Mouse (Mus musculus) gastrocnemius, adult 2 months (tissue): ENCODE results near the gene Mrgpre. TPM values are rescaled to one million over a fixed set of nuclear protein-coding genes. Genes with fewer than 3 reads are reported as not detected.

Experiments used
- DNase-seq: peaks from one replicate; pipeline ENCODE4 v3.0.0; 2022
- H3K27ac ChIP-seq: fragments of 200-600 bp; 2 replicates; pipeline ENCODE4 v1.8.1; 2022; ENCODE audit warnings: mild to moderate bottlenecking
- H3K4me3 ChIP-seq: fragments of 200-600 bp; 2 replicates; pipeline ENCODE4 v1.8.1; 2022; ENCODE audit warnings: mild to moderate bottlenecking, moderate library complexity
- CTCF ChIP-seq: fragments of 200-600 bp; IDR thresholded peaks from 2 replicates; pipeline ENCODE4 v1.8.1; 2022; ENCODE audit warnings: antibody characterized with exemption, mild to moderate bottlenecking, moderate library complexity
- intact Hi-C: fragments of 180-260 bp; cut with DNase I; formaldehyde crosslinking; loops from one replicate; pipeline ENCODE4 v1.15.1; 2025
- microRNA-seq: library from miRNA; unstranded; fragments of <30 nt; microRNA quantifications from one replicate; pipeline ENCODE4 v1.2.0, GENCODE M21; 2021
- total RNA-seq, 2 experiments: library from RNA; stranded (reverse); gene quantifications; 2 replicates each; pipeline ENCODE4 v1.2.3; 2021

The Mrgpre gene
- total RNA-seq, 2 experiments from 2014 or later, result 0.43 to 0.84 TPM

DNA sequence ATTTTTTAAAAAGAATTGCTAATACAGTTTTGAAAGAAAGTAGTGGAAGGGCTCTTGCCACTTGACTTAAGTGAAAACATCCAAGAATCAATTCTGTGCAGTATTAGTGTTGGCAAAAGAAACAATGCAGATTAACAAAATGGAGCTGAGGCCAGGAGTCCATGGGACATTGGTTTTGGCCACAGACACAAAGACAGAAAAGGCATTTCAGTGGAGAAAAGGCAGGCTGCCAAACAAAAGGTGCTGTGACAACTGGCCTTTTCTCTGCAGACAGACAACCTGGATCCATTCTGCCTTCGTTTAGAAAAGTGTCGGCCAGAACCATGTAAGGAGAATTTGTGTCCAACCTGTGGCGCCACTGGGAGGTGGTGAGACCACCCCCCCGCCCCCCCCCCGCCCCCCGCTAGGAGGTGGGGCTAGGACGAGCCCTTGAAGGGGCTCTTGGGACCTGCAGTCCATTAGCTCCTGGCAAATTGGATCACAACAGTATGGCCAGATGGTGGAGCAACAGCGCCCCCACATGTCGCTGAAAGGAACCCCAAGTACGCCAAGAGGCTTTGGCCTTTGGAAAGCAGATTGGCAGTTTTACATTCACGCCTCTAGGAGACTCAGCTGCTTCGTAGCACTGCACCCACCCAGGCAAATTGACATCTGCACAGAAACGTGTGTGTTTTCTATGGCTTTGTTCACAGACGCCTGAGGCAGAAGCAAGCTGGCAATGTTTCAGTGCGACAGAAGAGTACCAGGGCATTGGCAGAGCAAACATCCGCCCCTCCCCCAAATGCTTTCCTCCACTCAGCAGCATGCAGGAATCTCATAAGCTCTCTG is 36.0 kb downstream of the Mrgpre start:
- peak; percentile 90 for DNase-seq

DNA sequence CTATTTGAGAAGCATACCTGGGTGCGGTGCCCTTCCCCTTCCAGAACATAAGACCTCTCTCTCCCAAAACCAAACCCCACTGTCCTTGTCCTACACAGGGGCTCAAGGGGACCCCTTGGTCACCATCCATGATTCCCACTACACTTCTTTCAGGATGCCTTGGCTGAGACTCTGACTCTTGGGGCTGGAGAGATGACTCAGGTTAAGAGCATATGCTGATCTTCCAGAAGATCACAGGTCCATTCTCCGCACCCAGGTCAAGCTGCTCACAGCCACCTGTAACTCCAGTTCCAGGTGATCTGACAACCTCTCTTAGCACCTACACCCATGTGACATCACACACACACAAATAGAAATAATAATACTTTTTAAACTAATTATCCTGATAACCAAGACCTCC is 43.6 kb downstream of the Mrgpre start:
- Histone ChIP-seq H3K27ac (peak overlapping the region; percentile 95), H3K4me3 (peak overlapping the region; percentile 90)
- TF ChIP-seq CTCF, result no peak
- intact Hi-C loops, result no loop called here
- no peak for DNase-seq

More for the DNA sequence above, 36.0 kb downstream of the Mrgpre start:
- H3K4me3 ChIP-seq, result peak overlapping the region; percentile 45
- intact Hi-C loops, result loop anchor here (1.0 to 5.0 kb wide), 3 partner anchors 16 to 161 kb away; no protein-coding TSS in a partner anchor
- H3K27ac ChIP-seq, result 0 out of 2 replicates have a peak overlapping the region, but pooled peaks have one; percentile 49
- peak; percentile 92 for TF ChIP-seq CTCF

DNA sequence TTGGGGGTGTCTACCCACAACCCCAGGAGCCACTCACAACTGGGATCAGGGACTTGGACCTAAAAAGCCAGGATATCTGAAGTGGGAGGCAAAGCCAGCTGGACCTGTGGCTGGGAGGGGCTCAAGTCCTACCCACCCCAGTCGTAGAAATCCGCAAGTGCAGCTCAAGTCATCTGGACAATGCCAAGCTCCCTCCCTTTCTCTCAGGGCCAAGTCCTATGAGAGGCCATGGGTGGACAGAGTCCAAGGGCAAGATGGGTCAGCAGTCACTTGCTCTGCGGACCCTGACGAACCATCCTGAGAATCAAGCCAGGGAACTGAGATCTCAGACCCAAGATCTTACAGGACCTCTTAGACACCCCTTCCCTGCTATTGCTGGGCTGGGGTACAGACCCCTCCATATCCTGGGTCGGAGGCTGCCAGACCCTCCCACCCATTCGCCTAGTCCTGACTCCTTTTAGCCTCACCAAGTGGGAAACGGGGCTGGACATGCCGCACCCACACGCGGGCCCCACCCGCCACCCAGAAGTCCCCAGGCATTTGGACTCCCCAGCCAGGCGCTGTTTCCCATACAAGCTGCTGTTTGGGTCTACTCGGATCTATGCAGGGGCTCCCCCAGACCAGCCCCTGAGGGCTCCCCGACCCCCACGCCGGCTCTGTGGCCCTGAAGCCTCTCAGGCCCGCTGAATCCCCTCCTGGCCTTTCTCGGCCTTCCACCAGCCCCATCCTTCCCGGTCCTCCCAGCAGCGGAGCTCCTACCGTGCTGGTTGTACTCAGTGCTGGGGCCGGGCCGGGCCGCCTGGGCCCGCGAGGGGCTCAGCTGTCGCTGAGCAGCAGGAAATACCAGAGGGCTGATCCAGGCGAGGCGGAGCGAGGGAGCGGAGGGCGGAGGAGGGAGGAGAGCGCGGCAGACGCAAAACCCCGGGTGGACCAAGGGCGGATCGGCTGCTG is 44.5 kb downstream of the Mrgpre start:
- Histone ChIP-seq H3K27ac (peak overlapping the region; percentile 95), H3K4me3 (peak overlapping the region; percentile 90)
- intact Hi-C loops, result no loop called here
- TF ChIP-seq CTCF, result no peak
- peak; percentile 93 for DNase-seq

DNA sequence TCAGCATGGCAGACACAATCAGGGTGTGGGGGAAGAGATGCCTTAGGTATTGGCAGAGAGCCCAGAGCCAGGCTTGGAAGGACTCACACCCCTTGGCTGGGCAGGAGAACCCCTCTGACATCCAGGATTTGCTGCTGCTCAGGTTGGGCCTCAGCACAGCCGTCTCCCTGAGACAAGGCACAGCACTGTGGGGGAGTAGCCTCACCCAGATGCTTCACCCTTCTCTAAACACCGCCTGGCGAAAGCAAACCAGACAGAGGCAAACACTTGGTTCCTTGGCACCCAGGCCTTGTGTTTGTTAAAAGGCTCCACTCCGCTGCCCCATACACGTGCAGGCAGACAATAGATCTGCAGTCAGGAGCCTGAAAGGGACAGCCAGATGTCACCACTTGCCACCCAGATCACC is 45.7 kb downstream of the Mrgpre start:
- DNase-seq, result no peak
- intact Hi-C loops, result no loop called here
- TF ChIP-seq CTCF, result no peak
- peak overlapping the region; percentile 90 for H3K4me3 ChIP-seq
- peak overlapping the region; percentile 95 for H3K27ac ChIP-seq

DNA sequence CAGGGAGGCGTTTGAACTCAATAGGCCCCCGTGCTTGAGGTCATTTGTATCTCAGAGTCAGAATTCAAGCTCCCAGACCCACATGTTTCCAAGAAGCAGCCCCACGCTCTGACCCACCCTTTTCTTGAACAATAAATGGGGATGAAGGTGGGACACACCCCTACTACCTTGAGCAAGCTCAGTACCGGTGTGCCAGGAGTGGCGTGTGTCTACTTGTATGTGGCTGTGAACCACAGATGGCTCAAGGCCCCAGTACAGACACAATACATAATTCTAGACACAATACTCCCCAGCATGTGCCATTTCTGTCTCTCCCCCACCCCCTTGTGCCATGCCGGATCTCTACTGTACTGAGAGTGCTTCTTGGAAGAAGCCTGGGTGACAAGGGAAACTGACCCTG is 46.1 kb downstream of the Mrgpre start:
- Histone ChIP-seq H3K4me3 (peak overlapping the region; percentile 90), H3K27ac (peak overlapping the region; percentile 95; the same call in 1 of the 2 replicates)
- no peak for DNase-seq
- no peak for TF ChIP-seq CTCF
- intact Hi-C loops, result no loop called here

DNA sequence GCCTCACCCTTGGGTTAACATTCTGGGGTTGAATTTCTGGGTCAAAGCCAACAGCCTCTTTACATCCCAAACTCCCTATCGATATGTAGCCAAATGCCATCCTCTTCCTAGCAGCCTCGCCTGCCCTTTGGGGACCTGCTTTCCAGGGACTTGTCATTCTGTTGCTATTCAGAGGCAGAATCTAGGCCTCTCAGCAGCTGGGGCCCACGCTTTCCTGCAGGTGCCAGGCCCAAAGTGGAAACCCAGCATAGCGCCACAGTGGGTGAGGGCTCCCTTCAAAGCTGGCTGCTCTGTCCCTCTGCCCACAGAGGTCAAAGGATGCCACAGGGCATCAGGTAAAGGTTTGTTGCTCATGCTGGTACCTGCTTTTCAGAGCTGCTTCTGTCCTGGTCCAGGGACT is 50.6 kb downstream of the Mrgpre start:
- no peak for DNase-seq
- no peak for TF ChIP-seq CTCF
- Histone ChIP-seq H3K4me3 (no peak overlapping the region), H3K27ac (no peak overlapping the region)
- intact Hi-C loops, result no loop called here

DNA sequence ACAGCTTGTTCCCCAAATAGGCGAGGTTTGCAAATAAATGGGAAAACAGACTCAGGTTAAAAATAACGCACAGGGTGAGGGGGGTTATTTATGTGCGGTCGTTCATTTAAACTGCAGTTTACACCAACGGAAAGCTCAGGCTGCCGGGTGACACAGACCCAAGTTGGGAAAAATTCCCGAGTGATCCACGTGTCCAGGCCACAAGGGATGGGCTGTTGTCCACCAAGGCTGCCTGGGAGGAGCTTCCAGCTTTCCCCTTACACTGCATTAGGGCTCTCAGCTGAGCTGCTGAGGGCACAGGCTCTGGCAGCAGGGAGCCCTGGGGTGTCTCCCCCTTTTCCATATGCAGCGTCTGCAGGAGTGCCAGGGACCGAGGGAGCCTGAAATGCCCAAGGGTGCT is 54.4 kb downstream of the Mrgpre start:
- intact Hi-C loops, result no loop called here
- H3K4me3 ChIP-seq, result peak overlapping the region; percentile 24
- H3K27ac ChIP-seq, result peak overlapping the region; percentile 78
- peak; percentile 65 for DNase-seq
- TF ChIP-seq CTCF, result no peak

Small RNA genes within 50 kb of the gene (microRNA-seq; reads per million reads assigned to microRNA genes)
- gene Gm22064, result not detected

Other genes starting within 250 kb of the Mrgpre start
- 100 to 1,000 TPM; 188 to 209 TPM for gene Nap1l4, start 235.4 kb downstream of the Mrgpre start, total RNA-seq
- 10 to 100 TPM; 37.2 to 42.3 TPM for gene Cars, start 184.4 kb downstream of the Mrgpre start, total RNA-seq
- gene Tnfrsf26, start 155.8 kb downstream of the Mrgpre start, total RNA-seq, result under 1 TPM; 0.17 to 0.23 TPM
- 1 to 10 TPM in 1 of 2 experiments, under 1 TPM in 1; 0.97 to 2.1 TPM for gene Tnfrsf22, start 134.8 kb downstream of the Mrgpre start, total RNA-seq
- 1 to 10 TPM; 3.0 to 4.1 TPM for gene Tnfrsf23, start 98.6 kb downstream of the Mrgpre start, total RNA-seq
- gene Osbpl5, start 27.5 kb downstream of the Mrgpre start, total RNA-seq, result 10 to 100 TPM; 12.7 to 18.4 TPM
- gene Mrgprg, start 17.5 kb downstream of the Mrgpre start, total RNA-seq, result 1 to 10 TPM in 1 of 2 experiments, under 1 TPM in 1; 0.26 to 1.3 TPM
- 1 to 10 TPM; 3.7 to 4.6 TPM for gene Nadsyn1, start 38.3 kb upstream of the Mrgpre start, total RNA-seq
- 1 to 10 TPM; 4.2 to 7.6 TPM for gene Dhcr7, start 38.6 kb upstream of the Mrgpre start, total RNA-seq
- gene Gm498, start 82.3 kb upstream of the Mrgpre start, total RNA-seq, result not detected
- under 1 TPM; 0.08 to 0.14 TPM for gene Shank2, start 217.4 kb upstream of the Mrgpre start, total RNA-seq